Mouse (Mus musculus) adrenal gland, adult 18-20 months (tissue): Measurements from ENCODE around the gene Mlf2. TPM values are rescaled to one million over a fixed set of nuclear protein-coding genes. Genes with fewer than 3 reads are reported as not detected.

Source experiments
- DNase-seq, 2 experiments: peaks; one replicate each; pipeline ENCODE4 v3.0.0; 2021 to 2022; ENCODE audit warnings: low spot score in 2 of 2
- total RNA-seq, 2 experiments: library from RNA; stranded (reverse); gene quantifications; 1 replicate in 1 of 2; 2 replicates in 1 of 2; pipeline ENCODE4 v1.2.3; 2021

The Mlf2 gene
- total RNA-seq, 2 experiments from 2014 or later = 298 to 321 TPM

DNA sequence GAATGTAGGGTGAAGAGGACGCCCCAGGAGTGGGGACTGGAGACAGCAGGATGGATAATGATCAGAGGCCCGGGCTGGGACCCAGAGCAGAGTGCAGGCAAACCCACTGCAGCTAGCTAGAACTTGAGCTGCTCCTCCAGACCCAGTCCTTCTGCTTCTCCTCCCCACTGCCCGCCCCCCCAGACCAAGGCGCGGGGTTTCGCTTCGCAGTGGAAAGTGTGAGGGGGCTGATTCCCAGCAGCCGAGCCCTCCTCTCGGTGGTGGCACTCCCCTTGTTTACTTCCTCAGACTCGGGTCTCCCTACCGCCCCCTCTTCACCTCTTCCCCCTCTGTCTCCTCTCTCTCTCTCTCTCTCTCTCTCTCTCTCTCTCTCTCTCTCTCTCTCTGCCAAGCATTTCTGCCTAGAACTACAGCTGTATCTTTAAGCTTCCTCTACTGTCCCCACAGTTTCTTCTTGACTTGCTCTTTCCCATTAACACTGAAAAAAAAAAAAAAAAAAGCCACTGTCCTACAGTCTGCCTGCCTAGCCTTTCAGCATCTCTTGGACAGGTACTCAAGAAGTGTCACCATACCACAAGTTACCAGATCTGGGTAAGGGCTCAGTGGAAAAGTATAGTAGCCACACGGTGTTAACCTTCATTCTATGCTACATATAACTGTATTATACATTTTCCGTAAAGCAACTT lies 19.5 kb upstream of the Mlf2 start, which contains the start of gene Lag3:
Gene Lag3, minus strand, starts transcription at position 173 of the 686 bp plus-strand sequence.
- DNase-seq = no peak

DNA sequence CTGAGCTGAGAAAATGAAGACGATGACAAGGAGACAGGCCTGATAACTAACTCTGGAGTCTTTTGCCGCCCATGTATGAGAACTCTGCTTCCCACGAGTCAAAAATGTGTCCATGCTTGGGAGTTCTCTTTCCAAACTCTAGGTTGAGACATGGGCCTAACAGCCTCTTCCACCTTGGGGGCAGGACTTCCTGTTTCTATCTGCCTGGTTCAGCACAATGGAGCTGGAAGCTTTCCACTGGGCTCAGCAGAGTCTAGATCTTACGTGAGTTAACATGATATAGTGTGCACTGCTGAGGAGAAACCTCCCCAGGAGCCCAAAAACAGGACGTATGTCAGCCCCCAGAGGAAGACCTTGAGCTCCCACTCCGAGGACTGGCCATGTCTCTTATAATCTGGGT lies 18.0 kb upstream of the Mlf2 start:
- no peak for DNase-seq

DNA sequence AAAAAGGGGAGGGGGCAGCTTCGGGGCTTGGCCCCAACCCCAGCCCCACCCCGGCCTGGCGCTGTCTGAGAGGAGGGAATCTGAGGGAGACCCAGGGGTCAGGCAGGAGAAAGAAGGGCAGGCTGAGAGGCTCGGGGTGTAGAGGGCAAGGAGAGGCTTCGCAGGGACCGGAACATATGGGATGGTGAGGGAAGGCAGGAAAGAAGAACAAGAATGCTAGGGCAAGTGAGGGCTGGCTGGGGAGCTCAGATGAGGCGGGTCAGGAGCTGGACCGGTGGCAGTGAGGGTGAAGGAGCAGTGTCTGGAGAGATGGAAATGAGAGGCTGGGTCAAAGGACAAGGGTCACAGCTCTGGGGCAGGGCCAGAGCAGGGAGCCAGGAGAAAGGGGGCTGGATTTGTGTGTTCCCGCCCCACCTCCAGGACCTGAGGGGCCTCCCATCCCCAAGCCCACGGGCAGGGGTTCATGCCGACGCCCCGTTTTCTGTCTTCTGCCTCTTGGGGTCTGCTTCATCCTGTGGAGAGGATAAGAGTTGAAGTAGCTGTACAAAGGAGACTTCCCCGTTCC lies 17.4 kb upstream of the Mlf2 start:
- DNase-seq = no peak

DNA sequence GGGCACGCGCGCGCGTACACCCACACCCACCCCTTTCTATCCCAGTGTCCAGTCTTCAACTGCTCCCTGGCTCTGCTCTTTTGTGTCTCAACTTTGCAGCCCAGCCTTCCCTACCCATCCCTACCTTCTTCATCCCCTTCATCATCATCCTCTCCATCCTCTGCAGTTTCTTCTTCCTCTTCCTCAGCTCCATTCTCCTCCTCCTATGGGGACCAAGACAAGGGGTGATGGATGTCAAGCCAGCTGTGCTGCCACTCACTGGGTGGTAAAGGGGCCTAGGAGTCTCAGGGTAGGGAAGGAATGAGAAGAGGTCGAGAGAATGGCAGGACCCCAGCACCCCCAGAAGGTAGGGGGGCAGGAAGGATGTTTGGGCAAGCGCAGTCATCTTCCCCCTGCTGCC lies 16.7 kb upstream of the Mlf2 start:
- DNase-seq = no peak

- DNase-seq = peak in 1 of 2 experiments; percentile 39
Observed at GRCm38 (mm10) chr6:124915160-124915941, 15.8 kb upstream of the Mlf2 start.

DNA sequence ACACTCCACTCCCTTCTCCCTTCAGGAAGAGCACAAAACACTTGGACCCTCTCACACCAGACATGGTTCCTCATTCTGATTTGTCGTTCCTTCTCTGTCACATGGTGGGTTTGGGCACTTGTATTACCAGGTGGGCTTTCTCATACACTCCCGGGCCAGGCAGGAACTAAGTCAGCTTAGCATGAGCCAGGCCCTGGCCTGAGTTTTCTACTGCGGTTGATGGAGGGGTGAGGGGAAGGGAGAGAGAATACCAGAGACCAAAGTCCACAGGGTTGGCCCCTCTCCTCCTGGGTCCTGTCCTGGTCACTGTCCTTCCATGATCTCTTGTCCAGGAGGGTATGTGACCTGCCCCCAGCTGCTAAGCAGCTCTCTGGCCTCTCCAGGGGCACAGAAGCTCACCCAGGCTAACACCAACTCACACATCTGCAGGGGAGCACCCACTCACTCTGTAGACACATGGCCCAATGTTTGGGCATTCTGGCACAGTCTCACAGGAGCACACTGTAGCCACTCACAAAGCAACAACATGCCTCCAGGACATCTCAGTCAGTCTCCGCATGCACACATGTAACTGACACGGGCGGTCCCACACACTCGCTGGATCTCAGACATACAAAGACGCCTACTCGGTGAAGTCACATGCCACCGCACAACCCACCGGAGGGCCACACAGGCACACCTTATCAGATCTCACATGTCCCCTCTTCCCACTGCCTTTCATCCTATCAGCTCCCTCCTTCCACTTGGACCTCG lies 15.1 kb upstream of the Mlf2 start:
- peak in 1 of 2 experiments; percentile 30 for DNase-seq

- peak; percentile 97 to 98 for DNase-seq
Observed at GRCm38 (mm10) chr6:124916695-124917517, 14.3 kb upstream of the Mlf2 start.

- DNase-seq = peak; percentile 97 to 99
Observed at GRCm38 (mm10) chr6:124917518-124918330, 13.5 kb upstream of the Mlf2 start.

DNA sequence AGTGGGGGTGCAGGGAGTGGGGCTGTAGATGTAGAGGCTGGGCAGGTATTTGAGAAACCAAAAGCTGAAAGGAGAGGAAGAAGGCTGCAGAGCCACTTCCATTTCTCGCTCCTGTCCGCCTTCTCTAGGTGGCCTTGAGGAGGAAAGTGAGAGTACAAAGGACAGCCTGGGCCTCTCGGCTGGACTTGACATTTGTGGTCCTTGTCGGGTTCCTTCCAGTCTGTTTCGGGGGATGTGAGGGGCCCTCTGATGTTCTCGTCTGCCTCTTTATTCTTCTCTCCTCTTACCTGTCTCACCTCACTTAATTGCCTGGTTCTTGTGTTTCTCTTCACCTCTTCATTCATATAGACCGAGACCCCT lies 12.9 kb upstream of the Mlf2 start:
- DNase-seq = no peak

- no peak for DNase-seq
Observed at GRCm38 (mm10) chr6:124918890-124919627, 12.1 kb upstream of the Mlf2 start.

GRCm38 (mm10) chr6:124919695-124920317 lies 11.4 kb upstream of the Mlf2 start, which contains the start of gene Ptms:
TSS of gene Ptms (minus strand) at chr6:124920103.
- peak; percentile 82 to 86 for DNase-seq

DNA sequence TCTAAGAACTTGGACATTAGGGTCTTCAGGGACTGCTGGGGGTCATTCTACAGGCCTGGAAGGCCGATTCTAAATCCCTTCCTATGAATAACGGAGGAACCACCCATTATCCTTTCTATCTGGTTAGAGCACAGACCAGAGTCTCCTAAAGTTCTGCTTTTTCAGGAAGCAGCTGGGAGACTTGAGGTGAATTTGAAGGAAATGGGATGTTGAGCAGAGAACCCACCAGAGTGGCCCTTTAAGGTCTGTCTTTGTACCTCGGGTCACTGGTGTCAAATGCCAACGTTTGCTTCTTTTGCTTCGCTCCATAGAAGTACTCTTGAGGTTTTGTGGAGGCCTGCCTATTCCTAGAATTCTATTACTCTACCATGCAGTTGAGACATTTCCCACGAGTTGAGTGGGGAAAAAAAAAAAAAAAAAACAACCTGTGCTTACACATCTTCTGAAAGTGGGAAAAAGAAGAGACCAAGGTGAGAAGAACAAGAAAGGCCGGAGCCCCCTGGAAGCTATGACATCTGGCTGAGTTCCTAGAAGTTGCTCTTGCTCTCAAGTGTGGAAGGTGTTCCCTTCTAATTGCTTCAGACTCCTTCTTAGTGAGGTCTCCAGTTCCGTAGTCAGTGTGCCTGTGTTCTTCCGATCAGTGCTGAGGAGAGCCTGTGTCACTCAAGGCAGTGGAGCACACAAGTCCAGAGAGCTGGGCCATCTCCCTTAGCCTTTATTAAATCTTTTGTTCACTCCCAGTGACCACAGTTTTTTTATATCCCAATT lies 10.7 kb upstream of the Mlf2 start:
- DNase-seq = no peak

DNA sequence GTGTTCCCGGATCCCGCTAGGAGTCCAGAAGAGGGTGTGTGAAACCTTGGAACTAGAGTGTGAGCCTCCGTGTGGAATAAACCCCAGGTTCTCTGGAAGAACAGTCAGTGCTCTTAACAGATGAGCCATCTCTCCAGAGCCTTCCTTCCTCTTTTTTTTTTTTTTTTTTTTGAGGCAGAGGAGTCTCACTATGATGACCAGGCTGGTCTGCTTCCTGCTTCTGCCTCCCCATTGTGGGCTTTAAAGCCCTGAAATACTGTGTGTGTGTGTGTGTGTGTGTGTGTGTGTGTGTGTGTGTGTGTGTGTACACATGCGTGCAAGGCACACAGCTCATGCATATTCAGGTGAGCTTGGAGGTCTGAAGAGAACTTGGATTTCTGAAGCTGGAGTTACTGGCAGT lies 9.6 kb upstream of the Mlf2 start:
- DNase-seq = no peak

GRCm38 (mm10) chr6:124925173-124925793 lies 5.9 kb upstream of the Mlf2 start:
- peak in 1 of 2 experiments; percentile 3 for DNase-seq

DNA sequence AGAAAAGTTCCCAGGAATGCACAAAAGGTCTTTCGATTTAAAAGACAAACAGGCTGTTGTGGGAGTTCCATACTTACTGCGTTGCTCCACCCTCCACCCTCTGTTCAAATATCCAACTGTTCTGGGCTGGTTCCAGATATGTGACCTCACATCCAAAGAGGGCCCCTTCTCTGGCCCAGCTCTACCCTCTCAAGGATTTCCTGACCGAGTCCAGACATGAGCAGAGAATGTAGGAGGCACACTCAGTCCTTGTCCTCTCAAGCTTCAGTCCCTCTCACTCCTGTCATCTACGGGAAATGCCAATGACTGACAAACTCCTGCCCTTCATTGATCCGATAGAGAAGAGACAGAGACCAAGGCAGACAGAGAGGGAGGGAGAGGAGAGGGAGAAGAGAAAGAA lies 5.2 kb upstream of the Mlf2 start:
- peak in 1 of 2 experiments; percentile 36 for DNase-seq

GRCm38 (mm10) chr6:124930231-124930630 lies 955 bp upstream of the Mlf2 start:
- no peak for DNase-seq
